Mouse (Mus musculus) C2C12 (cell line): Measurements from ENCODE around the gene Tmcc3. TPM values are rescaled to one million over a fixed set of nuclear protein-coding genes. Genes with fewer than 3 reads are reported as not detected.

ENCODE experiments used
- H3K27me3 ChIP-seq: one replicate; pipeline ENCODE4 v1.6.1; 2011; ENCODE audit not compliant: control insufficient read depth, insufficient read depth, insufficient read length
- H3K36me3 ChIP-seq: one replicate; pipeline ENCODE4 v1.6.1; 2011; ENCODE audit not compliant: control insufficient read depth, insufficient read depth
- H3K4me3 ChIP-seq: one replicate; pipeline ENCODE4 v1.5.1; 2011; ENCODE audit warnings: mild to moderate bottlenecking, control low read depth; ENCODE audit not compliant: poor library complexity, insufficient read depth, severe bottlenecking
- H3K79me2 ChIP-seq: one replicate; pipeline ENCODE4 v1.6.1; 2011; ENCODE audit not compliant: control insufficient read depth, insufficient read depth
- H3K79me3 ChIP-seq: one replicate; pipeline ENCODE4 v1.6.1; 2011; ENCODE audit warnings: low read depth, control low read depth
- H3ac ChIP-seq: one replicate; pipeline ENCODE3; 2011; ENCODE audit warnings: low read depth; ENCODE audit not compliant: control insufficient read depth, insufficient read length
- CEBPB ChIP-seq: IDR thresholded peaks from one replicate; pipeline ENCODE4 v1.6.1; 2011; ENCODE audit warnings: low read depth, mild to moderate bottlenecking, control low read depth, moderate library complexity
- CTCF ChIP-seq: IDR thresholded peaks from one replicate; pipeline ENCODE4 v1.5.1; 2011; ENCODE audit not compliant: control insufficient read depth, insufficient read depth, insufficient read length
- FOSL1 ChIP-seq: IDR thresholded peaks from one replicate; pipeline ENCODE4 v1.8.0; 2011; ENCODE audit warnings: mild to moderate bottlenecking, low read length; ENCODE audit not compliant: poor library complexity, insufficient read depth, severe bottlenecking
- MAX ChIP-seq: IDR thresholded peaks from one replicate; pipeline ENCODE4 v1.6.1; 2011; ENCODE audit warnings: mild to moderate bottlenecking, control low read depth
- MYOD1 ChIP-seq: IDR thresholded peaks from one replicate; pipeline ENCODE4 v1.6.1; 2011; ENCODE audit warnings: low read depth; ENCODE audit not compliant: control insufficient read depth, insufficient read length
- MYOG ChIP-seq: IDR thresholded peaks from one replicate; pipeline ENCODE4 v1.6.1; 2011; ENCODE audit not compliant: control insufficient read depth, insufficient read length; ENCODE audit errors: extremely low read depth
- USF1 ChIP-seq: IDR thresholded peaks from one replicate; pipeline ENCODE4 v1.6.1; 2011; ENCODE audit warnings: low read depth, mild to moderate bottlenecking, control low read depth, moderate library complexity
- polyA plus RNA-seq: library from polyadenylated mRNA; unstranded; fragments of >200 nt; fragmentation: generic; extraction: Trizol; gene quantifications from one replicate; pipeline ENCODE4 v1.2.1, GENCODE M21; 2012; ENCODE audit warnings: missing spikeins

Gene Tmcc3
- polyA plus RNA-seq, 1 experiment = 3.5 TPM

DNA sequence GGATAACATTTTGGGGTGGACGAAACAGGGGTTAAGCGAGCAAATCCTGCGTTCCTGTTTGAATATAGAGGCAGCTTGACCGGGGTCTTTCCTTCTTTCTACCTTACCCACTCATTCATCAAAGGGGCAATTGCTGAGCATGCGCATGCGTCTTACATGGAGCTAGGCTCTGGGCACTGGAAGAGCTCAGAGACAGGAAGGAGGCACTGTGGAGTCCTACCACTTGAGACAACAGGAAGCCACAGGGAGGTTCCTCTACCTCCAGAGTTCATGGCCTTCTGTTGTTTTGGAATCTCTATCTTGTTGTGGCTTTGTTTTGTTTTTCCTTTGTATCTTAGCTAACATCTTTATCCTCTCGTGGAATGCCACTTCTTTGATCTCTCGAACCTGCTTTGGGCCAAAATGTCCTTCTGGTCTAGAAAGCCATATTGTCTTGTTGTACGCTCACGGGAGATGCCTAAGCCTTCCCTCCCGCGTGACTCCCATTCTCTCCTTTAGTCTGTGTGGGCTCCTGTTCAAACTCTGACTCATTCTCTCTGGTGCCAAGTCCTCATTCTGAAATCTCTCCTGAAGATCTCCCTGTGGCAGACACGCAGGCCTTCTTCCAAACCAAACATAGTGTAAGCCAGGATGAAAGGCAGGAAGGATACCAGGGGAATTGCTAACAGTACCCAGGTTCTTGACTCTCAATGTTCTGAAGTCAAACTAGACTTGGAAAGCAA, 168.8 kb downstream of the Tmcc3 start:
- TF ChIP-seq USF1 = peak; percentile 62
- TF ChIP-seq MAX = peak; percentile 23
- no peak for TF ChIP-seq CEBPB
- TF ChIP-seq MYOG = no peak
- peak; percentile 53 for TF ChIP-seq FOSL1
- no peak for TF ChIP-seq CTCF
- TF ChIP-seq MYOD1 = no peak
- Histone ChIP-seq H3ac (no peak overlapping the region), H3K79me3 (no peaks in the 10 kb centered on the region), H3K79me2 (no peaks in the 10 kb centered on the region), H3K36me3 (no peaks in the 10 kb centered on the region), H3K27me3 (no peaks in the 10 kb centered on the region), H3K4me3 (no peak overlapping the region)

DNA sequence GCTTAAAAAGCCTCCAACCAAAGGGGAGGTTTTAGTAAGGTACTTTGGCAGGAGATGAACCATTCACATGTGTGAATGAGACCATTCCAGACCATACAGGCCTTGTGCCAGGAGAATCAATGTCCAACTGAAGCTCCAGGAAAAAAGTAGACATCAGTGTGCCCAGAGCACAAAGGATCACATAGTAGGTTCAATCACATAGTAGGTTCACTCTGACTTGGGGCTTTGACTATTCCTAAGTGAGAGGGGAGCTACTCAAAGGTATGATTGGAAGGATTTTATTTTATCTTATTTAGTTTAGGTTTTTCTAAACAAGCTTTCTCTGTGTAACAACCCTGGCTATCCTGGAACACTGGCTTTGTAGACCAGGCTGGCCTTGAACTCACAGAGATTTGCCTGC, 169.9 kb downstream of the Tmcc3 start:
- Histone ChIP-seq H3K36me3 (no peaks in the 10 kb centered on the region), H3ac (no peak overlapping the region), H3K79me3 (no peaks in the 10 kb centered on the region), H3K27me3 (no peaks in the 10 kb centered on the region), H3K4me3 (no peak overlapping the region), H3K79me2 (no peaks in the 10 kb centered on the region)
- no peak for TF ChIP-seq MAX
- TF ChIP-seq CEBPB = no peak
- TF ChIP-seq MYOD1 = no peak
- no peak for TF ChIP-seq CTCF
- TF ChIP-seq FOSL1 = no peak
- no peak for TF ChIP-seq MYOG
- TF ChIP-seq USF1 = no peak

DNA sequence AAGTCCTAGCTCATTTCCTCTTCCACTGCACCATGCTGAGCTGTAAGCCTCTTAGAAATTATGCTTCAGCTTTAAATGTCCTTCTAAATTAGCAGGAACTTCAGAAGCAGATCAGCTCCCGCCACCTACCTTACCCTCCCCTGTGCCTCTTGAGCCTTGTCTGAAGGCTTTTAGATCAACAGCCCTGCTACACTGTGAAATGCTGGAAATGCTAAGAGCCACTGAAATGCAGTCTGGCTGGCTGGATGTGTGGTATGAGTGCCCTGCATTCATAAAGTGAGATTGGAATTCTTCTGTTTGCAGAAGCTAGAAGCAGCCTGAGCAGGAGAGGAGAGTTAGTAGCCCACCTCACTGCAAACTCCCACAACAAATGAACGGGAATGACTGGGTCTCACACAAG, 174.4 kb downstream of the Tmcc3 start:
- no peaks in the 10 kb centered on the region for H3K79me3 ChIP-seq
- TF ChIP-seq MYOG = no peak
- no peak for TF ChIP-seq MYOD1
- H3K36me3 ChIP-seq = no peaks in the 10 kb centered on the region
- H3K27me3 ChIP-seq = no peaks in the 10 kb centered on the region
- H3ac ChIP-seq = no peak overlapping the region
- H3K79me2 ChIP-seq = no peaks in the 10 kb centered on the region
- no peak overlapping the region for H3K4me3 ChIP-seq

DNA sequence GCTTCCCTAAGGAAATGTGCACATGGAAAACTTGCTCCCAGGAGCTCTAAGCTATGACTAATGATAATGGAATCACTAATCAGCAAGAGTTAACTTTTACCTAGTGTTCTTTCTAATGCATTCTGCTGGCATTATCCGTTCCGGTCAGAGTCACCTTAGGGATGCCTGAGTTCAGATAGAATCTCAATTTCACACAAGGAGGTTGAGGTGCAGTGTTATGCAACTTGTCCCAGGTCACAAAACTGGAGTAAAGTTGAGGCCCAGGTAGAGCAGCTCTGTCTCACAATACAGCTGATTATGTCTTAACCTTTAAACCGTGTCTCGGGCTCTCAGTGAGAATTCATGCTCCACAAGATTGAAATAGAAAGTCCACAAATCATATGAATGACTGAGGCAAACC, 177.8 kb downstream of the Tmcc3 start:
- Histone ChIP-seq H3ac (no peak overlapping the region), H3K36me3 (no peaks in the 10 kb centered on the region), H3K79me3 (no peaks in the 10 kb centered on the region), H3K79me2 (no peaks in the 10 kb centered on the region), H3K27me3 (no peaks in the 10 kb centered on the region), H3K4me3 (no peak overlapping the region)
- no peak for TF ChIP-seq MYOG
- TF ChIP-seq FOSL1 = no peak
- TF ChIP-seq MAX = no peak
- no peak for TF ChIP-seq MYOD1
- no peak for TF ChIP-seq CEBPB
- TF ChIP-seq CTCF = no peak
- no peak for TF ChIP-seq USF1

DNA sequence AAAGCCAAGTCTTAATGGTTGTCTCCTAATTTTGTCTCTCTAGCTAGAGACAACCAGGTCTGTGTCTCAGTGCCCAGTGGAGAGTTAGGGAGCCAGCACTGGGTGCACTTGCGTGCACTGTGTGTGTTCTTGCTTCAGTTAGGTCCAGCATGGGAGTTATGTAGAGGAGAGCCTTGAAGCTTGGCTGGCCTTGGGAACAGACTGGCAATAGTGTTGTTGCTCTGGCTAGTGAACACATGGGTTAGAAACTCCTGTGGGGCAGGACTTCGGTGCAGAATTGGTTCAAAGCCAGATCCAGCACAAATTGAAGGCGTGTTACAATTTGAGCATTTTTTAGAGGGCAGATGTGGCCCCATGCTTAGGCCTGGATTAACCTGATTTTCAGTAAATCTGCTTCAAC, 179.3 kb downstream of the Tmcc3 start:
- Histone ChIP-seq H3K27me3 (no peaks in the 10 kb centered on the region), H3K36me3 (no peaks in the 10 kb centered on the region), H3K79me3 (no peaks in the 10 kb centered on the region), H3K79me2 (no peaks in the 10 kb centered on the region), H3ac (no peak overlapping the region), H3K4me3 (no peak overlapping the region)
- TF ChIP-seq CEBPB = no peak
- no peak for TF ChIP-seq MYOD1
- TF ChIP-seq FOSL1 = no peak
- no peak for TF ChIP-seq CTCF
- no peak for TF ChIP-seq MAX
- TF ChIP-seq MYOG = no peak
- no peak for TF ChIP-seq USF1

DNA sequence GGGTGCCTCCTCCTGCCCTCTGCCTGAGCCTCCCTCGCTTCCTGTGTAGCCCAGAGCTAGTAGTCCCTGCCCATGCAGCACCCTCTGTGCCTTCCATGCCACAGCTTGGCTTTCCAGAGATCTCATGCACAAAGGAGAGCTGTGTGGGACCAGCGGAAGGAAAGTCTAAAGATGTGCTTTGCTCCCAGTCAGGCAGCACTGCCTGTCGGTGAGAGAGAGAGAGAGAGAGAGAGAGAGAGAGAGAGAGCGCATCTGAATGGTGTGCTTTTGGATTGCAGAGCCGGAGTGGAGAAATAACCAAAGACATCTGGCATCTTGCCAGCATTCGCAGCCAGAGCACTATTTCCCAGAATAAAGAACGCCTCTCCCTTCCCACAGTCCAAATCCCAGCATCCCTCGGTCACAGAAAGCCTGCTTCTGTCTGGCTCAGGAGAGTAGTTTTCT, 182.7 kb downstream of the Tmcc3 start:
- Histone ChIP-seq H3K36me3 (no peaks in the 10 kb centered on the region), H3K4me3 (no peak overlapping the region), H3ac (no peak overlapping the region), H3K79me3 (no peaks in the 10 kb centered on the region), H3K27me3 (no peaks in the 10 kb centered on the region), H3K79me2 (no peaks in the 10 kb centered on the region)
- TF ChIP-seq MYOG (no peak), CEBPB (no peak), FOSL1 (no peak), MAX (no peak)
